Mouse (Mus musculus) thymus, adult 2 months (tissue): ENCODE results near the gene Ung. TPM values are rescaled to one million over a fixed set of nuclear protein-coding genes. Genes with fewer than 3 reads are reported as not detected.

Experiments used
- DNase-seq: peaks from one replicate; pipeline ENCODE4 v3.0.0; 2021
- H3K27ac ChIP-seq: fragments of 200-500 bp; 2 replicates; pipeline ENCODE4 v1.5.1; 2012; ENCODE audit warnings: low read length, control low read depth; ENCODE audit not compliant: control insufficient read depth, insufficient read depth
- H3K27me3 ChIP-seq: fragments of 200-500 bp; 2 replicates; pipeline ENCODE4 v1.6.1; 2012; ENCODE audit warnings: mild to moderate bottlenecking, low read length, moderate library complexity, mixed read lengths; ENCODE audit not compliant: control insufficient read depth, insufficient read depth
- H3K36me3 ChIP-seq: fragments of 200-500 bp; 2 replicates; pipeline ENCODE4 v1.6.1; 2012; ENCODE audit warnings: mild to moderate bottlenecking, low read length, moderate library complexity; ENCODE audit not compliant: control insufficient read depth, insufficient read depth
- H3K4me1 ChIP-seq: fragments of 200-500 bp; replicated peaks from 2 replicates; pipeline ENCODE4 v1.6.1; 2012; ENCODE audit warnings: low read length; ENCODE audit not compliant: control insufficient read depth, insufficient read depth
- H3K4me3 ChIP-seq: fragments of 200-500 bp; 2 replicates; pipeline ENCODE4 v1.5.1; 2012; ENCODE audit warnings: mild to moderate bottlenecking, low read length, control low read depth, moderate library complexity; ENCODE audit not compliant: control insufficient read depth, insufficient read depth
- CTCF ChIP-seq: fragments of 200-500 bp; IDR thresholded peaks from 2 replicates; pipeline ENCODE4 v1.5.1; 2012; ENCODE audit warnings: mild to moderate bottlenecking, control low read depth, low read length, moderate library complexity, borderline replicate concordance; ENCODE audit not compliant: control insufficient read depth, poor library complexity, insufficient read depth; ENCODE audit errors: extremely low read depth
- POLR2A ChIP-seq: fragments of 200-500 bp; IDR thresholded peaks from 2 replicates; pipeline ENCODE4 v1.6.1; 2012; ENCODE audit warnings: mild to moderate bottlenecking, low read length, control low read depth, moderate library complexity; ENCODE audit not compliant: control insufficient read depth, poor library complexity, insufficient read depth; ENCODE audit errors: extremely low read depth
- WGBS: fragments of 180-500 bp; shearing (Covaris S2); methylation state at CpG from one replicate; pipeline ENCODE4 v1.1.7; 2018; 5-methylcytosine and 5-hydroxymethylcytosine counted together
- polyA plus RNA-seq: library from polyadenylated mRNA; depleted of rRNA; stranded (reverse); fragments of >200 nt; gene quantifications from 2 replicates; pipeline ENCODE4 v1.2.3, GENCODE M21; 2012

The Ung gene
- polyA plus RNA-seq, 1 experiment, result 21.7 TPM

DNA sequence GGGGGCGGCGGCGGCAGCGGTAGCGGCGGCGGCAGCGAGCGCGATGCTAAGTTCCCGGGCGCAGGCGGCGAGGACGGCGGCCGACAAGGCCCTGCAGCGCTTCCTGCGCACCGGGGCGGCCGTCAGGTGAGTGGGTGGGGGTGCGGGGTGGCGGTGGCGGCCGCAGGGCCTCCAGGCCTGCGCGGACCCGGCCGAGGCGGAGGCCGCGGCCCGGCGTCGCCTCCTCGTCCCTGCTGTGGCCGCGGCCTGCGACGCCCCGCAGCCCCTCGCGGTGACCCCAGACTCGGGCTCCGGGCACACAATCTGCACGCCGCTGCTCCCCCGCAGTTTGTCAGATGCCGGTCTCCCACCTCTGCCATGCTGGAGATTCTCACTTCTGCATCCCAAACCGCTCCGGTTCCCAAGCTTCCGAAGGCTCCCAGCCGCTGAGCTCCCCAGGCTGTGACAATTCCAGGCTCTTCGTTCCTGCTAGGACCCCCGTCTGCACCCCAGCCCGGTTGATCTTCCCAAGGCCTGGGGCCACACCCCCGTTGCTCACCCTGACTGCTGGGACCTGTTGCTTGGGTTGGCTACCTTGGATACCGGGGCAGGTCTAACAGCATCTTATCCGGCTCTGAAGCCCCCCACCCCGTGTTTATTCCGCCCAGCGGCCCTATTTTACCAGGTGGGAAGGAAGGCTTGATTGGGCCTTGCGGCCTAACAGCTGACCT, 29.6 kb upstream of the Ung start:
- Histone ChIP-seq H3K4me3 (peak overlapping the region; percentile 57), H3K4me1 (peaks cover 10% of the 10 kb centered on the region), H3K27ac (no peak overlapping the region), H3K36me3 (no peaks in the 10 kb centered on the region), H3K27me3 (no peaks in the 10 kb centered on the region)
- DNase-seq, result no peak
- 6% methylated on average over 60 of the region's 64 CpGs for WGBS
- TF ChIP-seq CTCF, result no peak
- TF ChIP-seq POLR2A, result no peak

DNA sequence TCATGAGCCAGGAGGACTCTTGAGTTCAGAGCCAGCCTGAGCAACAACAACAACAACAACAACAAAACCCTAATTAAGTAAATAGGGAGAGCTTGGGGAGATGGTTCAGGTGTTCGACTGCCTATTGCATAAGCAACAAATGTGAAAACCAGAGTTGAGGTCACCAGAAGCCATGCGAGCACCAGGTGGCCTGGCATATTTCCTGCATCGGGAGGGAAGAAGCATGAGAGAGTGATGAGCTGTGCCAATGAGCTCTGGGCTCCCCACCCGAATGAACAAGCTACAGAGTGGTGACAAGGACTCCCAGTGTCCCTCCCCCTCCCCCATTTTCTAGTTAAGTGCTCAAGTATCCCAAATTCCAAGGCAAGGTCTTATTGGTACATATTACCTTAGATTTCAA, 28.3 kb upstream of the Ung start:
- Histone ChIP-seq H3K4me1 (peaks cover 10% of the 10 kb centered on the region), H3K27me3 (no peaks in the 10 kb centered on the region), H3K27ac (no peak overlapping the region), H3K4me3 (no peak overlapping the region), H3K36me3 (no peaks in the 10 kb centered on the region)
- DNase-seq, result no peak
- 83% methylated on average over 4 of the region's 4 CpGs for WGBS
- TF ChIP-seq POLR2A, result no peak
- TF ChIP-seq CTCF, result no peak

- TF ChIP-seq POLR2A, result no peak
- TF ChIP-seq CTCF, result no peak
- Histone ChIP-seq H3K36me3 (no peaks in the 10 kb centered on the region), H3K4me3 (no peak overlapping the region), H3K27me3 (no peaks in the 10 kb centered on the region), H3K4me1 (peaks cover 10% of the 10 kb centered on the region), H3K27ac (no peak overlapping the region)
- 52% methylated on average over 1 of the region's 1 CpGs for WGBS
- no peak for DNase-seq
Observed at GRCm38 (mm10) chr5:114102807-114103206, 27.4 kb upstream of the Ung start.

GRCm38 (mm10) chr5:114106391-114106935, 23.7 kb upstream of the Ung start:
- Histone ChIP-seq H3K4me1 (no peaks in the 10 kb centered on the region), H3K27ac (no peak overlapping the region), H3K27me3 (no peaks in the 10 kb centered on the region), H3K4me3 (no peak overlapping the region), H3K36me3 (peaks cover 14% of the 10 kb centered on the region; the same call in 1 of the 2 replicates)
- TF ChIP-seq CTCF (no peak), POLR2A (no peak)
- 93% methylated on average over 16 of the region's 16 CpGs for WGBS
- no peak for DNase-seq

DNA sequence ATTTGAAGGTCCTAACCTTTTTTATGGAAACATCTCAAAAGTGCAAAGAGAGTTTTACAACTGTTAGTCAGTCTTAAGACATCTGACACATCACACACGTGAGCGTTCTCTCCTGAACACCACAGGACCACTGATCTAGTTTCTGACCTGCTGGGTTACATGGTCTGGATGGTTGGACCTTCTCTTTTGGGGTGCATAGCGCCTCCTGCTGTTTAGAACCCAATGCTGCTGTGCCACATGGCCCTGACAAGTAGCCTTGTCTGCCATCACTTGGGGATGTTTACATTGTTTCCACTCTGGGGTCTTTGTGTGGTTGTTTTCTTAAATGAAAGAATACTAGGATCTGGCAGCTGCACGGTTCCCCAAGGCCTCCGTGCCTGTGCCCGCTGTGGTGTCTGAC, 16.9 kb upstream of the Ung start:
- no peak for TF ChIP-seq POLR2A
- TF ChIP-seq CTCF, result no peak
- WGBS, result 93% methylated on average over 6 of the region's 6 CpGs
- H3K27me3 ChIP-seq, result no peaks in the 10 kb centered on the region
- no peak overlapping the region for H3K4me3 ChIP-seq
- no peaks in the 10 kb centered on the region for H3K4me1 ChIP-seq
- H3K27ac ChIP-seq, result no peak overlapping the region
- no peak for DNase-seq
- peaks cover 14% of the 10 kb centered on the region; the same call in 1 of the 2 replicates for H3K36me3 ChIP-seq

DNA sequence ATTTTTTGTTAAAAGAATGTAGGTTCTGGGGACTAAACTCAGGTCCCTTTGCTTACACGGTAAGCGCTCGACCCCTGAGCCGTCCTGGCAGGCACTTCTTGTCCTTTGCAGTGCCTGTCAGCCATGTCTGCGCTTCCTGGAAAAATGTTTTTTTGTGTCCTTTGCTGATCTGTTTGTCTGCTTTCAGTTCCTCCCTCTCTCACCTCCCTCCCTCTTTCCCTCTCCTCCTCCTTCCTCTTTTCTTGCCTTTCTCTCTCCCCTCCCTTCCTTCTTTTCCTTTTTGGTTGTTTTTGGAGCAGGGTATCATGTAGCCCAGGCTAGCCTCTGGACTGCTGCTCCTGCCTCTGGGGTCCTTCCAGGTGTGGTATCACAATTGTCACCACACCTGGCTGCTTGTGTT, 15.2 kb upstream of the Ung start:
- no peaks in the 10 kb centered on the region; the same call in 1 of the 2 replicates for H3K36me3 ChIP-seq
- TF ChIP-seq POLR2A (no peak), CTCF (no peak)
- no peaks in the 10 kb centered on the region for H3K27me3 ChIP-seq
- no peak overlapping the region for H3K4me3 ChIP-seq
- 79% methylated on average over 5 of the region's 5 CpGs for WGBS
- H3K27ac ChIP-seq, result no peak overlapping the region
- DNase-seq, result no peak
- H3K4me1 ChIP-seq, result no peaks in the 10 kb centered on the region

- no peak overlapping the region for H3K27ac ChIP-seq
- no peak for DNase-seq
- WGBS, result 35% methylated on average over 7 of the region's 7 CpGs
- peaks cover 5% of the 10 kb centered on the region; the same call in 1 of the 2 replicates for H3K36me3 ChIP-seq
- H3K4me3 ChIP-seq, result no peak overlapping the region
- no peaks in the 10 kb centered on the region for H3K27me3 ChIP-seq
- no peaks in the 10 kb centered on the region for H3K4me1 ChIP-seq
- no peak for TF ChIP-seq CTCF
- no peak for TF ChIP-seq POLR2A
Observed at GRCm38 (mm10) chr5:114116586-114116985, 13.6 kb upstream of the Ung start.

DNA sequence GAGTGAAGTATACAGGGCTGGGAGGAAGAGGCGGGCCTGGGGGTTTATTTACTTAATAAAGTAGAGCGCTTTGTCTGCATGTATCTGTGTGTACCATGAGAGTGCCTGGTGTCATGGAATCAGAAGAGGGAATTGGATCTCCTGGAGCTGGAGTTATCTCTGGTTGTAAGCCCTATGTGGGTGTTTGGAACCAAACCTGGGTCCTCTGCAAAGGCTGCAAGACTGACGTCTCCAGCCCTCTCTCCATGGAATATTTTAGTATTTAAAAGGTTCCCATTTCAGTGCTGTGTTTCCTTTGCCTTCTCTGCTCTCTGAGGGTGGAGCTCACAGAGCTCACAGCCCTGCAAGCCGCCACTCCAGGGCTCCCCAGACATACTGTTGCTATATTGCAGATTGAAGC, 10.4 kb upstream of the Ung start:
- Histone ChIP-seq H3K36me3 (peaks cover 9% of the 10 kb centered on the region), H3K4me3 (no peak overlapping the region), H3K4me1 (no peaks in the 10 kb centered on the region), H3K27me3 (no peaks in the 10 kb centered on the region), H3K27ac (no peak overlapping the region)
- no peak for DNase-seq
- 97% methylated on average over 4 of the region's 4 CpGs for WGBS
- no peak for TF ChIP-seq POLR2A
- no peak for TF ChIP-seq CTCF
